Mouse (Mus musculus) R1 (cell line): ENCODE results near the gene Dlg2.
A peak's percentile ranks its signal among the peaks of the same experiment; 100 is the strongest.

ENCODE experiments used
- DNase-seq: peaks from one replicate; pipeline ENCODE4 v3.0.0-alpha.2; 2018; ENCODE audit warnings: low read depth, low spot score

The Dlg2 gene

GRCm38 (mm10) chr7:90539481-90540402 lies 63.3 kb downstream of the Dlg2 start:
- peak; percentile 83 for DNase-seq

GRCm38 (mm10) chr7:90540811-90541323 lies 64.4 kb downstream of the Dlg2 start:
- peak; percentile 79 for DNase-seq

- no peak for DNase-seq
Measured at GRCm38 (mm10) chr7:90553399-90553798, 76.9 kb downstream of the Dlg2 start.

GRCm38 (mm10) chr7:90554421-90554820 lies 77.9 kb downstream of the Dlg2 start:
- peak; percentile 54 for DNase-seq

- peak; percentile 84 for DNase-seq
Measured at GRCm38 (mm10) chr7:90569130-90569529, 92.7 kb downstream of the Dlg2 start.

- no peak for DNase-seq
Measured at GRCm38 (mm10) chr7:90587795-90588194, 111.3 kb downstream of the Dlg2 start.

GRCm38 (mm10) chr7:90588318-90588717 lies 111.8 kb downstream of the Dlg2 start:
- no peak for DNase-seq

- DNase-seq: no peak
Measured at GRCm38 (mm10) chr7:90609764-90610163, 133.3 kb downstream of the Dlg2 start.

- DNase-seq: no peak
Measured at GRCm38 (mm10) chr7:90630546-90630945, 154.1 kb downstream of the Dlg2 start.

- no peak for DNase-seq
Measured at GRCm38 (mm10) chr7:90649512-90649911, 173.0 kb downstream of the Dlg2 start.

GRCm38 (mm10) chr7:90651128-90651527 lies 174.7 kb downstream of the Dlg2 start:
- DNase-seq: no peak

- no peak for DNase-seq
Measured at GRCm38 (mm10) chr7:90651611-90652010, 175.1 kb downstream of the Dlg2 start.

GRCm38 (mm10) chr7:90658593-90658992 lies 182.1 kb downstream of the Dlg2 start:
- DNase-seq: no peak

- DNase-seq: no peak
Measured at GRCm38 (mm10) chr7:90694050-90694449, 217.6 kb downstream of the Dlg2 start.

GRCm38 (mm10) chr7:90696181-90696950 lies 219.9 kb downstream of the Dlg2 start:
- DNase-seq: no peak

- no peak for DNase-seq
Measured at GRCm38 (mm10) chr7:90703163-90703852, 226.8 kb downstream of the Dlg2 start.

- no peak for DNase-seq
Measured at GRCm38 (mm10) chr7:90703951-90704350, 227.5 kb downstream of the Dlg2 start.

GRCm38 (mm10) chr7:90734086-90734485 lies 257.6 kb downstream of the Dlg2 start:
- DNase-seq: peak; percentile 40

GRCm38 (mm10) chr7:90736369-90736768 lies 259.9 kb downstream of the Dlg2 start:
- DNase-seq: peak; percentile 18

- DNase-seq: no peak
Measured at GRCm38 (mm10) chr7:90748636-90749035, 272.2 kb downstream of the Dlg2 start.

- no peak for DNase-seq
Measured at GRCm38 (mm10) chr7:90787945-90788344, 311.5 kb downstream of the Dlg2 start.

- DNase-seq: peak; percentile 5
Measured at GRCm38 (mm10) chr7:90791522-90791921, 315.1 kb downstream of the Dlg2 start.
